8 mouse cellular contexts compared by ENCODE assay signal in genomic region chr19:9065621-9066561, GRCm38 (mm10). TPM values are rescaled to one million over a fixed set of nuclear protein-coding genes. Genes with fewer than 3 reads are reported as not detected.
A peak's percentile ranks its signal among the peaks of the same experiment; 100 is the strongest.
DNase-seq lines count a peak whose midpoint lies in the region; ATAC-seq and TF ChIP-seq lines count a peak whose summit lies in the region.

No protein-coding gene starts in this region.

- intact Hi-C loops in gastrocnemius, postnatal 14 days (cut with DNase I; ENCODE audit: low total_unique reads): no loop called here

- 70% methylated on average over 9 of the region's 9 CpGs for WGBS in midbrain, embryonic 11.5 days

- no peak overlapping the region for H3K9ac ChIP-seq in midbrain, embryonic 11.5 days (ENCODE audit: low read length)

- H3K9me3 ChIP-seq in midbrain, embryonic 11.5 days (ENCODE audit: control insufficient read depth, low read length): no peaks in the 10 kb centered on the region

- H3K4me2 ChIP-seq in midbrain, embryonic 11.5 days: no peak overlapping the region

- H3K4me3 ChIP-seq in bone marrow macrophage, adult 2 months (ENCODE audit: insufficient read depth, low read length): no peak overlapping the region
- no peak overlapping the region for H3K4me3 ChIP-seq in midbrain, embryonic 11.5 days (ENCODE audit: low read depth, low read length)

- H3K27ac ChIP-seq in bone marrow macrophage, adult 2 months (ENCODE audit: insufficient read depth, low read depth, low read length): peak overlapping the region; percentile 73
- peak overlapping the region; percentile 14; the same call in 1 of the 2 replicates for H3K27ac ChIP-seq in midbrain, embryonic 11.5 days (ENCODE audit: low read depth, low read length)

- DNase-seq in lung, postnatal 36 days: peak; percentile 40
- no peak for DNase-seq in lung, postnatal 4 days
- DNase-seq in induced T-regulatory cell, adult 2 months (ENCODE audit: low read depth): peak; percentile 84
- DNase-seq in midbrain, embryonic 11.5 days (ENCODE audit: low spot score, missing footprints): no peak
- DNase-seq in thymus, postnatal 0 days (ENCODE audit: low spot score): peak; percentile 88
- no peak for DNase-seq in cerebellum, postnatal 14 days
- DNase-seq in gastrocnemius, postnatal 14 days: no peak

- TF ChIP-seq POLR2A in bone marrow macrophage, adult 2 months (IDR thresholded peaks at IDR 0.05; ENCODE audit: borderline replicate concordance, low read depth, low read length): no peak

- no peak for TF ChIP-seq CTCF in bone marrow macrophage, adult 2 months (IDR thresholded peaks at IDR 0.05; ENCODE audit: low read depth, low read length)

- ATAC-seq in midbrain, embryonic 11.5 days (ENCODE audit: low FRiP score): peak; percentile 61; the same call in 1 of the 2 replicates

- no peaks in the 10 kb centered on the region for H3K36me3 ChIP-seq in midbrain, embryonic 11.5 days (ENCODE audit: control insufficient read depth, insufficient read depth, low read length)

- H3K27me3 ChIP-seq in midbrain, embryonic 11.5 days (ENCODE audit: control insufficient read depth, insufficient read depth, low read length): no peaks in the 10 kb centered on the region

- peaks cover 84% of the 10 kb centered on the region for H3K4me1 ChIP-seq in bone marrow macrophage, adult 2 months (ENCODE audit: control insufficient read depth, insufficient read depth, low read length)
- peaks cover 4% of the 10 kb centered on the region; the same call in 1 of the 2 replicates for H3K4me1 ChIP-seq in midbrain, embryonic 11.5 days (ENCODE audit: control insufficient read depth, insufficient read depth, low read length)

RNA-seq across cellular contexts. Expression of gene Scgb1a1, which starts 21.9 kb away (rescaled TPM):
- not detected in 2 replicates for polyA plus RNA-seq in bone marrow macrophage, adult 2 months (2012; ENCODE audit: insufficient read depth, insufficient read length, missing spikeins)
- not detected in 2 replicates for polyA plus RNA-seq in midbrain, embryonic 11.5 days (2014; fragmentation: Nextera tagmentation; extraction: Ambion mirVana)
- 10.7 and 11.0 TPM in 2 replicates for polyA plus RNA-seq in thymus, postnatal 0 days (2015; fragmentation: Nextera tagmentation; extraction: Ambion mirVana)
- total RNA-seq in gastrocnemius, postnatal 14 days (2021): not detected

Comparison
In these comparisons a context has a peak if more than half of its experiments do, and no peak if none do; other contexts are left out.
1. DNase-seq: peak in lung, postnatal 36 days (single experiment), induced T-regulatory cell, adult 2 months (single experiment) and thymus, postnatal 0 days (single experiment); none in lung, postnatal 4 days (0 of 2), midbrain, embryonic 11.5 days (single experiment), cerebellum, postnatal 14 days (0 of 2) and gastrocnemius, postnatal 14 days (single experiment).
2. RNA of gene Scgb1a1, which starts 21.9 kb away (polyA plus RNA-seq): 10.7 to 11.0 TPM in thymus, postnatal 0 days; not detected in bone marrow macrophage, adult 2 months and not detected in midbrain, embryonic 11.5 days; every median in the first group is over 10 times any median in the second.